Mouse (Mus musculus) midbrain, embryonic 16.5 days (tissue): Measurements from ENCODE around the gene Naaladl1. TPM values are rescaled to one million over a fixed set of nuclear protein-coding genes. Genes with fewer than 3 reads are reported as not detected.
"Not testable (repeated sequence)": the region's sequence is repeated elsewhere in the genome, so short reads cannot be mapped to it uniquely, and the experiment has no call there.

Experiments used
- ATAC-seq: fragments of 200-750 bp; cut with Nextera tagmentation; 2 replicates; pipeline ENCODE4 v1.8.0; 2017; ENCODE audit warnings: moderate TSS enrichment
- H3K27ac ChIP-seq: fragments of 300-500 bp; sonication (generic); 2 replicates; pipeline ENCODE4 v1.5.1; 2014; ENCODE audit warnings: mild to moderate bottlenecking, low read length, mixed read lengths
- H3K27me3 ChIP-seq: fragments of 300-500 bp; sonication (generic); 2 replicates; pipeline ENCODE4 v1.6.1; 2014; ENCODE audit warnings: low read depth, low read length, mixed read lengths; ENCODE audit not compliant: control insufficient read depth, insufficient read depth
- H3K36me3 ChIP-seq: fragments of 300-500 bp; sonication (generic); 2 replicates; pipeline ENCODE4 v1.6.1; 2014; ENCODE audit warnings: mild to moderate bottlenecking, low read length, moderate library complexity, mixed read lengths; ENCODE audit not compliant: control insufficient read depth, insufficient read depth
- H3K4me1 ChIP-seq: fragments of 300-500 bp; sonication (generic); 2 replicates; pipeline ENCODE4 v1.6.1; 2014; ENCODE audit warnings: mild to moderate bottlenecking, low read length, mixed read lengths; ENCODE audit not compliant: control insufficient read depth, insufficient read depth
- H3K4me2 ChIP-seq: fragments of 300-500 bp; sonication (generic); 2 replicates; pipeline ENCODE4 v1.6.1; 2014; ENCODE audit warnings: mild to moderate bottlenecking, low read length, mixed read lengths
- H3K4me3 ChIP-seq: fragments of 300-500 bp; sonication (generic); 2 replicates; pipeline ENCODE4 v1.5.1; 2014; ENCODE audit warnings: low read depth, mild to moderate bottlenecking, low read length, moderate library complexity, mixed read lengths
- H3K9ac ChIP-seq: fragments of 300-500 bp; sonication (generic); 2 replicates; pipeline ENCODE4 v1.6.1; 2014; ENCODE audit warnings: low read depth, low read length, mixed read lengths
- H3K9me3 ChIP-seq: fragments of 300-500 bp; sonication (generic); replicated peaks from 2 replicates; pipeline ENCODE4 v1.6.1; 2014; ENCODE audit warnings: mild to moderate bottlenecking, low read length, mixed read lengths; ENCODE audit not compliant: control insufficient read depth, poor library complexity, severe bottlenecking
- WGBS: fragments of 180-500 bp; shearing (Covaris S2); extraction: QIAGEN DNeasy Blood & Tissue Kit; methylation state at CpG from one replicate; pipeline ENCODE4 v1.1.7; 2014; 5-methylcytosine and 5-hydroxymethylcytosine counted together
- polyA plus RNA-seq: library from polyadenylated mRNA; unstranded; fragments of >200 nt; fragmentation: Nextera tagmentation; extraction: Ambion mirVana; gene quantifications from 2 replicates; pipeline ENCODE4 v1.2.1, GENCODE M21; 2015

The Naaladl1 gene
- polyA plus RNA-seq, 1 experiment from 2014 or later = 0.25 TPM

GRCm38 (mm10) chr19:6132171-6132827 is 26.7 kb downstream of the Naaladl1 start:
- Histone ChIP-seq H3K27me3 (no peaks in the 10 kb centered on the region), H3K4me1 (peaks cover 4% of the 10 kb centered on the region; the same call in 1 of the 2 replicates), H3K9me3 (no peaks in the 10 kb centered on the region), H3K9ac (no peak overlapping the region), H3K36me3 (0 out of 2 replicates have a peak, but pooled peaks cover 11% of the 10 kb centered on the region), H3K27ac (0 out of 2 replicates have a peak overlapping the region, but pooled peaks have one; percentile 20), H3K4me3 (no peak overlapping the region), H3K4me2 (no peak overlapping the region)
- ATAC-seq = no peak
- 86% methylated on average over 7 of the region's 7 CpGs for WGBS

GRCm38 (mm10) chr19:6133197-6133596 is 27.6 kb downstream of the Naaladl1 start:
- H3K9me3 ChIP-seq, H3K4me2 ChIP-seq, H3K27me3 ChIP-seq, H3K4me1 ChIP-seq, ATAC-seq, H3K27ac ChIP-seq, H3K9ac ChIP-seq, H3K4me3 ChIP-seq: not testable (repeated sequence)
- 0 out of 2 replicates have a peak, but pooled peaks cover 14% of the 10 kb centered on the region for H3K36me3 ChIP-seq
- 46% methylated on average over 1 of the region's 1 CpGs for WGBS

GRCm38 (mm10) chr19:6136397-6136796 is 30.8 kb downstream of the Naaladl1 start:
- H3K9ac ChIP-seq = no peak overlapping the region
- no peak overlapping the region for H3K4me2 ChIP-seq
- no peak overlapping the region for H3K27ac ChIP-seq
- 0 out of 2 replicates have a peak, but pooled peaks cover 14% of the 10 kb centered on the region for H3K36me3 ChIP-seq
- H3K4me1 ChIP-seq = peaks cover 9% of the 10 kb centered on the region
- 85% methylated on average over 3 of the region's 3 CpGs for WGBS
- no peaks in the 10 kb centered on the region for H3K27me3 ChIP-seq
- H3K4me3 ChIP-seq = no peak overlapping the region
- ATAC-seq = no peak
- no peaks in the 10 kb centered on the region for H3K9me3 ChIP-seq

- Histone ChIP-seq H3K4me3 (peak overlapping the region; percentile 71), H3K9me3 (no peaks in the 10 kb centered on the region), H3K4me1 (peaks cover 12% of the 10 kb centered on the region), H3K36me3 (0 out of 2 replicates have a peak, but pooled peaks cover 11% of the 10 kb centered on the region), H3K9ac (peak overlapping the region; percentile 94), H3K27ac (peak overlapping the region; percentile 99; the same call in 1 of the 2 replicates), H3K27me3 (no peaks in the 10 kb centered on the region), H3K4me2 (peak overlapping the region; percentile 88)
- ATAC-seq = no peak
- WGBS = 95% methylated on average over 6 of the region's 6 CpGs
Measured at GRCm38 (mm10) chr19:6139701-6140100, 34.1 kb downstream of the Naaladl1 start.

GRCm38 (mm10) chr19:6140374-6140677 is 34.7 kb downstream of the Naaladl1 start:
- Histone ChIP-seq H3K27ac (peak overlapping the region; percentile 99), H3K4me3 (peak overlapping the region; percentile 71), H3K36me3 (0 out of 2 replicates have a peak, but pooled peaks cover 8% of the 10 kb centered on the region), H3K9ac (peak overlapping the region; percentile 94), H3K4me1 (peaks cover 12% of the 10 kb centered on the region), H3K9me3 (no peaks in the 10 kb centered on the region), H3K27me3 (no peaks in the 10 kb centered on the region), H3K4me2 (peak overlapping the region; percentile 88)
- ATAC-seq = no peak
- 5% methylated on average over 16 of the region's 16 CpGs for WGBS

- Histone ChIP-seq H3K9me3 (no peaks in the 10 kb centered on the region), H3K4me2 (peak within 1 kb of the TSS; percentile 88), H3K4me3 (peak within 1 kb of the TSS; percentile 71), H3K9ac (peak within 1 kb of the TSS; percentile 94), H3K4me1 (peaks cover 12% of the 10 kb centered on the region), H3K27me3 (no peaks in the 10 kb centered on the region), H3K36me3 (0 out of 2 replicates have a peak, but pooled peaks cover 7% of the 10 kb centered on the region), H3K27ac (peak within 1 kb of the TSS; percentile 99)
- WGBS = 1% methylated on average over 66 of the region's 68 CpGs
- ATAC-seq = peak; percentile 95
Measured at GRCm38 (mm10) chr19:6140678-6141393, 35.3 kb downstream of the Naaladl1 start, which contains the start of gene Batf2. Gene Batf2 (plus strand): TSS chr19:6140983.

GRCm38 (mm10) chr19:6141394-6141749 is 35.8 kb downstream of the Naaladl1 start, which contains the start of gene Arl2:
Gene Arl2 (minus strand): TSS chr19:6141548.
- WGBS = under 1% methylated on average over 15 of the region's 15 CpGs
- ATAC-seq = peak; percentile 76
- H3K27ac ChIP-seq = peak within 1 kb of the TSS; percentile 99

GRCm38 (mm10) chr19:6144842-6145241 is 39.3 kb downstream of the Naaladl1 start:
- WGBS = 87% methylated on average over 5 of the region's 5 CpGs
- H3K27ac ChIP-seq = no peak overlapping the region
- H3K27me3 ChIP-seq = no peaks in the 10 kb centered on the region; the same call in 1 of the 2 replicates
- H3K4me1 ChIP-seq = peaks cover 8% of the 10 kb centered on the region
- H3K4me3 ChIP-seq = no peak overlapping the region
- no peaks in the 10 kb centered on the region for H3K9me3 ChIP-seq
- no peak overlapping the region for H3K9ac ChIP-seq
- H3K4me2 ChIP-seq = no peak overlapping the region
- no peak for ATAC-seq
- H3K36me3 ChIP-seq = no peaks in the 10 kb centered on the region

More at GRCm38 (mm10) chr19:6141394-6141749, 35.8 kb downstream of the Naaladl1 start, which contains the start of gene Arl2:
- Histone ChIP-seq H3K27me3 (no peaks in the 10 kb centered on the region), H3K36me3 (0 out of 2 replicates have a peak, but pooled peaks cover 4% of the 10 kb centered on the region), H3K4me1 (peaks cover 12% of the 10 kb centered on the region), H3K4me2 (peak within 1 kb of the TSS; percentile 88), H3K9ac (peak within 1 kb of the TSS; percentile 94), H3K9me3 (no peaks in the 10 kb centered on the region), H3K4me3 (peak within 1 kb of the TSS; percentile 71)

GRCm38 (mm10) chr19:6155174-6155573 is 49.6 kb downstream of the Naaladl1 start:
- no peaks in the 10 kb centered on the region for H3K4me1 ChIP-seq
- no peak overlapping the region for H3K4me2 ChIP-seq
- H3K36me3 ChIP-seq = no peaks in the 10 kb centered on the region
- no peak for ATAC-seq
- 85% methylated on average over 9 of the region's 9 CpGs for WGBS
- no peak overlapping the region for H3K4me3 ChIP-seq
- no peak overlapping the region for H3K27ac ChIP-seq
- H3K27me3 ChIP-seq = no peaks in the 10 kb centered on the region
- no peak overlapping the region for H3K9ac ChIP-seq
- no peaks in the 10 kb centered on the region for H3K9me3 ChIP-seq
